Mouse (Mus musculus): ENCODE results near the gene Parp4. TPM values are rescaled to one million over a fixed set of nuclear protein-coding genes. Genes with fewer than 3 reads are reported as not detected.

The Parp4 gene
- 38.3 and 43.7 TPM in 2 replicates for polyA plus RNA-seq (2012; ENCODE audit: insufficient read depth, insufficient read length, missing spikeins)

DNA sequence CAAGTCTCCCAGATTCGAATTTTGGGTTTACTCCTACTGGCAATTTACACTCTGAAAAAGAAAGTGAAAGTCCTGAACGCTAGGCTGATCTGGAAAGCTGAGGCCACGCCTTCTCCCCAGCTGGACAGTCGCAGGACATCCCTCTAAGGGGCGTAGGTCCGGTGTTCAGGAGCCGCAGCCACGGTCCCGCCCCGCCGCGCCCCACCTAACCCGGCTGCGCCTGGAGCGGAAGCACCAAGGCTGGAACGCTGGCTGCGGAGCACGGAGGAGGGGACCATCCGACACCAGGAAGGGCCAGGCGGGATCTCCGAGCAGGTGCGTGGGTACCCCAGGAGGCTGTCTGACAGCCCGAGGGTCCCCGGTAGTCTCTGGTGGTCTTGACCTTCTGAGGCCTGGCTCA lies at the start of gene Parp4, which contains the start of gene Cenpj:
TSS of gene Parp4 (plus strand) at position 204 of the 400 bp plus-strand sequence.
TSS of gene Cenpj (minus strand) at position 10 of the 400 bp plus-strand sequence.
- peak within 1 kb of the TSS; percentile 32; the same call in 1 of the 2 replicates for H3K27ac ChIP-seq (ENCODE audit: insufficient read depth, low read depth, low read length)

DNA sequence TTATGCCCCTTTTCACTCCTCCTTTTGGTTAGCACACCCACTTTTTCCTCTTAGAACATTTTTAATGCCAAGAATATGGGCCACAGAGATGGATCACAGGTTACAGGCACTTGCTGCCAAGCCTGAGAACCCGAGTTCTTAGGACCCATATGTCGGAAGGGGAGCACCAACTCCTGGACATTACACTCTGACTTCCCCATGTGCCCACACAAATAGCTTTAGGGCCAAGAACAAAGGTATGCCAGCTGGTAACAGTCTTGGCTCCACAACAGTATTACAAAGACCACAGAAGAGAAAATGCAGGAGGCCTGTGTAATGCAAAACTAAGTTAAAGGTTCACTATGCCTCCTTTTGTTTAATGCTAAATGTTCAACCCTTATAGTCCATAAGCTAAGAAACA lies 44.6 kb upstream of the Parp4 start:
- no peak for TF ChIP-seq CTCF (IDR thresholded peaks at IDR 0.05; ENCODE audit: low read depth, low read length)
- no peak for TF ChIP-seq POLR2A (IDR thresholded peaks at IDR 0.05; ENCODE audit: borderline replicate concordance, low read depth, low read length)
- no peaks in the 10 kb centered on the region for H3K4me1 ChIP-seq (ENCODE audit: control insufficient read depth, insufficient read depth, low read length)
- no peak overlapping the region for H3K27ac ChIP-seq (ENCODE audit: insufficient read depth, low read depth, low read length)
- no peak overlapping the region for H3K4me3 ChIP-seq (ENCODE audit: insufficient read depth, low read length)

More for the DNA sequence above, at the start of gene Parp4, which contains the start of gene Cenpj:
- Histone ChIP-seq H3K4me3 (ENCODE audit: insufficient read depth, low read length) (peak within 1 kb of the TSS; percentile 81), H3K4me1 (ENCODE audit: control insufficient read depth, insufficient read depth, low read length) (peaks cover 10% of the 10 kb centered on the region)
- TF ChIP-seq CTCF (IDR thresholded peaks at IDR 0.05; ENCODE audit: low read depth, low read length) (no peak), POLR2A (IDR thresholded peaks at IDR 0.05; ENCODE audit: borderline replicate concordance, low read depth, low read length) (no peak)

DNA sequence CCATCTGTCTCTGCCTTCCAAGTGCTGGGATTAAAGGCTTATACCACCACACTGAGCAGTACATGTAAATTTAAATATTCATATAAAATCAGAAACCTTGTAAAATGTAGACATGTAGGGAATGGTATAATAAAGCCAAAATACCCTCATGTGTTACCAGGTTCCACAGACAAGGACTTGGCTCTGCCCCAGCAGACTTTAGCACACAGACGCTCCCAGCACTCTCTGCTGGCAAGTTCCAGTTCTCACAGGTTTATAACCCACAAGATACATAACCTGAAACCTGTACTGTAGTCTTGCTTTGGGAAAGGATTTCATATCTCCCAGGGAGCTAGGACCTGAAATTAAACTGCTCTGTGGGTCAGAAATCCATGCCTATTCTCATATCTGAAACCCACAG lies 30.5 kb upstream of the Parp4 start:
- no peak for TF ChIP-seq CTCF (IDR thresholded peaks at IDR 0.05; ENCODE audit: low read depth, low read length)
- no peak for TF ChIP-seq POLR2A (IDR thresholded peaks at IDR 0.05; ENCODE audit: borderline replicate concordance, low read depth, low read length)
- H3K4me3 ChIP-seq (ENCODE audit: insufficient read depth, low read length) = no peak overlapping the region
- no peaks in the 10 kb centered on the region for H3K4me1 ChIP-seq (ENCODE audit: control insufficient read depth, insufficient read depth, low read length)
- H3K27ac ChIP-seq (ENCODE audit: insufficient read depth, low read depth, low read length) = no peak overlapping the region

DNA sequence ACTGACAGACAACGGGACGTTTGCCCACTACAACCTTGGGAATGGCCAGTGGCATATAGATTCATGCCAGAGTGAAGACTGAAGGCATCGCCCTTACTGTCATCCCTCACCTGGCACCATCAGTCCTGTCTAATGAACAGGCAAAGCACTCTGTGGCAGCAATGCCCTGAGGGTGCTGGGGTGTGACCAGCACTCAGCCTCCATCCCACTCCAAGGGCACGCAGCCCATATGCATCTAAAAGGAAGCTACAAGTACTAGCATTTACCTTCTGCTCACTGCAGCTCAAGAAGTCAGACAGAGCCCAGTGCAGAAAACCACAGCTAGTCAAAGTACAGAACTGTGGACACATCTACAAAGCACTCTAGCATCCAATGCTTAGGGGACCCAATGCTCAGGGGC lies 29.9 kb upstream of the Parp4 start:
- H3K27ac ChIP-seq (ENCODE audit: insufficient read depth, low read depth, low read length) = no peak overlapping the region
- no peak for TF ChIP-seq CTCF (IDR thresholded peaks at IDR 0.05; ENCODE audit: low read depth, low read length)
- TF ChIP-seq POLR2A (IDR thresholded peaks at IDR 0.05; ENCODE audit: borderline replicate concordance, low read depth, low read length) = no peak
- H3K4me3 ChIP-seq (ENCODE audit: insufficient read depth, low read length) = no peak overlapping the region
- H3K4me1 ChIP-seq (ENCODE audit: control insufficient read depth, insufficient read depth, low read length) = no peaks in the 10 kb centered on the region

DNA sequence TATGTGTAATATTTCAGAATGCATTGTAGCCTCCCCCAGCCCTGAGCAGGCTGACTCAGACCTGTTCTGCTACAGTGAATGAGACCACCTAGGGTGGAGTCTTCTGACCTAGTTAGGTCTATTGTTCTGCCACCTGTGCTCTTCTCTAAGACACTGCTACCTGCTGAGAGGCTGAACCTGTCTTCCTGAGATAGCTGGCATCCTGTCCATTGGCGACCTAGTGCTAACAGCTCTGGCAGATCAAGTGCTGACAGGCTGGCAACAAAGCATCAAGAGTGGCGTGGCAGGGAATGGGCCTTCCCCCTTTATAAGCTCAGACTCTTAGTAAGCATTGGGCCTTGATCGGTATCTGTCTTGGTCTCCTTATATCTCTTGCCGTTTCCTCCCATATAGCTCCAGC lies 24.5 kb upstream of the Parp4 start:
- H3K4me3 ChIP-seq (ENCODE audit: insufficient read depth, low read length) = no peak overlapping the region
- no peak overlapping the region for H3K27ac ChIP-seq (ENCODE audit: insufficient read depth, low read depth, low read length)
- TF ChIP-seq CTCF (IDR thresholded peaks at IDR 0.05; ENCODE audit: low read depth, low read length) = no peak
- no peak for TF ChIP-seq POLR2A (IDR thresholded peaks at IDR 0.05; ENCODE audit: borderline replicate concordance, low read depth, low read length)
- H3K4me1 ChIP-seq (ENCODE audit: control insufficient read depth, insufficient read depth, low read length) = no peaks in the 10 kb centered on the region

DNA sequence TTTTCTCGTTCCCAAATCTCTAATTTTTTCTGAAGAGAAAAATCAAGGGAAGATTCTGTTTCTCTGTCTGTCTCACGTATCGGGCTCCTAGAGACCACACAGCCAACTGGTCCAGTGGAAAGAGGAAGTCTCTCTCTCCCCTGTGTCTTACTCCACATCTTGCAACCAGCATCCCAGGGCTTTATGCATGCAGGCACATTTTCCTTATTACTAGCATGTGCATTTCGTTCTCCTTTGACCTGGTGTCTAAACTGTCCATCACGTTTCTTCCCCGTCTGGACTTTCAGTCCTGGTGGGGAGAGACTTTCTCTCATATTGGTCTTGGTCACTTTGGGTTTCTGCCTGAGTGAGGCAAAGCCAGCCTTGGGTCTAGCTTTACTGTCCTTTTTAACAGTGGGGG lies 22.5 kb upstream of the Parp4 start:
- no peaks in the 10 kb centered on the region for H3K4me1 ChIP-seq (ENCODE audit: control insufficient read depth, insufficient read depth, low read length)
- no peak overlapping the region for H3K27ac ChIP-seq (ENCODE audit: insufficient read depth, low read depth, low read length)
- no peak overlapping the region for H3K4me3 ChIP-seq (ENCODE audit: insufficient read depth, low read length)
- TF ChIP-seq POLR2A (IDR thresholded peaks at IDR 0.05; ENCODE audit: borderline replicate concordance, low read depth, low read length) (no peak), CTCF (IDR thresholded peaks at IDR 0.05; ENCODE audit: low read depth, low read length) (no peak)

DNA sequence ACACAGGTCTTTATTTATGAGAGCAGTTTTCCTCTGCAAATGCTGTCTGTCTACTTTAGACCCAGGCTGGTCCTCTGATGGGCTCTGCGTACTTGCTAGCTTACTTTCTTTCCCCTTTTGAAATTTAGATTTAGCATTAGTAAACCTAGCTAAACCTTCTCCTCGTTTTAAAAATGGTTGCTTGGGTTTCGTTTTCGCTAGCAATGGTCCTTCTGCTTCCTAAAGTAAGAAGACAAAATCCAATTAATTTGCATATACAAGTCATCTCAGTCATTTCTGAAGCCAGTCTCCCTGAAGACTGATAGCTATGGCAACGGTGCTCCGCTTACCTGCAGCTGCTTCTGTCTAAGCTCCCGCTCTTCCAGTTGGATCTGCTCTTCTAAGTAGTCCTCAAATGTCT lies 22.1 kb upstream of the Parp4 start:
- Histone ChIP-seq H3K4me3 (ENCODE audit: insufficient read depth, low read length) (no peak overlapping the region), H3K27ac (ENCODE audit: insufficient read depth, low read depth, low read length) (no peak overlapping the region), H3K4me1 (ENCODE audit: control insufficient read depth, insufficient read depth, low read length) (no peaks in the 10 kb centered on the region)
- no peak for TF ChIP-seq CTCF (IDR thresholded peaks at IDR 0.05; ENCODE audit: low read depth, low read length)
- no peak for TF ChIP-seq POLR2A (IDR thresholded peaks at IDR 0.05; ENCODE audit: borderline replicate concordance, low read depth, low read length)

DNA sequence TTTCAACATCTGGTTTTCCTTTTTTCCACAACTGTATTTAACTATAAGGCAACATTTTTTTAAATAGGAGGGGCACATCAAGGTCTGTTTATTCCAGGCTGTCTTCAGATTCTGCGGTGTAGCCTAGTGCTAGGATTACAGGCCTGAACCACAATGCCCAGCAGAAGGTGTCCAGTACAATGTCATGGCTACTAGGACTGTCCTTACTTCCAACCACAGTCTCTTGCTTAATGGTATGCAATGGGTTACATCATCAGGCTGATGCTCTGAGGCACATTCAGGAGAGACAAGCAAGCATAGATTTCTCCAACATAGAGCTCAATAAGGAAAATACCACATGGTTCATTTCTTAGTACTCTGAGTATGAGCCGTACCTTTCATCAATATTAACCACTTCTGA lies 20.7 kb upstream of the Parp4 start:
- TF ChIP-seq POLR2A (IDR thresholded peaks at IDR 0.05; ENCODE audit: borderline replicate concordance, low read depth, low read length) (no peak), CTCF (IDR thresholded peaks at IDR 0.05; ENCODE audit: low read depth, low read length) (no peak)
- Histone ChIP-seq H3K4me3 (ENCODE audit: insufficient read depth, low read length) (no peak overlapping the region), H3K4me1 (ENCODE audit: control insufficient read depth, insufficient read depth, low read length) (no peaks in the 10 kb centered on the region), H3K27ac (ENCODE audit: insufficient read depth, low read depth, low read length) (no peak overlapping the region)

DNA sequence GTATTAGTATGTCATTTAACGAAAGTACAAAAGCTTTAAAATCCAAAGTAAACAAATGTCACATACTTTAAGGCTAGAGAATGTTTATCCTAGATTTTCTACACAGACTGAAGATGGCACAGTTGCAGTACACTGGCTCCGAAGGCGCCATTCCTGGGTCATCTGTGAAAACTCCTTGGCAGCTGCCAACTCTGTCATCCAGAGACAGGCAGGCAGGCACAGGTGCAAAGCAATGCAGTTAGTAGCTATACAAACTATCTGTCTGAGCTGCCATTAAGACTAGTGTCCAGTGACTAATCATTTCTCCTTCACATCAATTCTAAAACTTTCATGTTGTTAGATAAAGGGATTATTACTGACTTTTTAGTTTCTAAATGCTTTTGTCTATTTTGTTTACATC lies 16.3 kb upstream of the Parp4 start:
- no peaks in the 10 kb centered on the region for H3K4me1 ChIP-seq (ENCODE audit: control insufficient read depth, insufficient read depth, low read length)
- TF ChIP-seq CTCF (IDR thresholded peaks at IDR 0.05; ENCODE audit: low read depth, low read length) = no peak
- no peak for TF ChIP-seq POLR2A (IDR thresholded peaks at IDR 0.05; ENCODE audit: borderline replicate concordance, low read depth, low read length)
- no peak overlapping the region for H3K4me3 ChIP-seq (ENCODE audit: insufficient read depth, low read length)
- H3K27ac ChIP-seq (ENCODE audit: insufficient read depth, low read depth, low read length) = no peak overlapping the region

DNA sequence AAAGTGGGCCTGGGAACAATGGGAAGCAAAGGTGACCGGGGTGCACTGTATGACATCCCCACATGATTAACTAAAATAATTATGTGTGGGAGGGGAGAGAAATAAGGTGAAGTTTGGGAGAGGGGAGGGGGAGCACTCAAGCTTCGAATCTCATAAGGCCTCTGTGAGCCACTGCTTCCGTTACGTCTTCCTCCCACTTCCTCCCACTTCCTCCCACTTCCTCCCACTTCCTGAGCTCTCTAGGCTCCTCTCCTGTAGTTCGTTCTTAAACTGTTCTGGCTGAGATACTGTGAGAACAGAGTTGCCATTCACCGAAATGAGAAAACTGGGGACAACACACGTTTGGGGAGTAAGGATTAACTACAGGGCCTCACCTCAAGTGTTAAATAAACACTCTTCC lies 7.9 kb upstream of the Parp4 start:
- peaks cover 20% of the 10 kb centered on the region for H3K4me1 ChIP-seq (ENCODE audit: control insufficient read depth, insufficient read depth, low read length)
- TF ChIP-seq CTCF (IDR thresholded peaks at IDR 0.05; ENCODE audit: low read depth, low read length) = no peak
- TF ChIP-seq POLR2A (IDR thresholded peaks at IDR 0.05; ENCODE audit: borderline replicate concordance, low read depth, low read length) = no peak
- H3K4me3 ChIP-seq (ENCODE audit: insufficient read depth, low read length) = no peak overlapping the region
- H3K27ac ChIP-seq (ENCODE audit: insufficient read depth, low read depth, low read length) = no peak overlapping the region

DNA sequence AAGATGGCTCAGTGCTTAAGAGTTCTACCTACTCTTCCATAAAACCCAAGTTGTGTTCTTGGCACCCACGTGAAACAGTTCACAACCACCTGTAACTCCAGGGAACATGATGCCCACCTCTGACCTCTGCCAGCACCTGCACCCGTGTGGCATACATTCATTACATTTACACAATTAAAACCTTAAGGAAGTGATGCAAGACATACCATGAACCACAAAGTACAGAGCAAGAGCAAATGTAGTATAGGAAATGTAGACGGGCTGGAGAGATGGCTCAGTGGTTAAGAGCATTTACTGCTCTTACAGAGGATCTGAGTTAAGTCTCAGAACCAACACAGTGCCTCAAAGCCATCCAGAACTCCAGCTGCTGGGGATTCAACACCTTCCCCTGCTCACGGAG lies 6.4 kb upstream of the Parp4 start:
- no peak overlapping the region for H3K27ac ChIP-seq (ENCODE audit: insufficient read depth, low read depth, low read length)
- H3K4me3 ChIP-seq (ENCODE audit: insufficient read depth, low read length) = no peak overlapping the region
- TF ChIP-seq POLR2A (IDR thresholded peaks at IDR 0.05; ENCODE audit: borderline replicate concordance, low read depth, low read length) (no peak), CTCF (IDR thresholded peaks at IDR 0.05; ENCODE audit: low read depth, low read length) (no peak)
- peaks cover 22% of the 10 kb centered on the region for H3K4me1 ChIP-seq (ENCODE audit: control insufficient read depth, insufficient read depth, low read length)
